Mouse (Mus musculus) lung, adult 2 months (tissue): ENCODE data around the gene Fam210b.

Experiments used
- CTCF ChIP-seq: fragments of 200-500 bp; IDR thresholded peaks from 2 replicates; pipeline ENCODE4 v1.5.1; 2011; ENCODE audit warnings: mild to moderate bottlenecking, low read length, control low read depth; ENCODE audit not compliant: insufficient read depth
- POLR2A ChIP-seq: fragments of 200-500 bp; IDR thresholded peaks from 2 replicates; pipeline ENCODE4 v1.6.1; 2011; ENCODE audit warnings: low read depth, mild to moderate bottlenecking, control low read depth, low read length, borderline replicate concordance; ENCODE audit errors: extremely low read depth

- TF ChIP-seq CTCF = no peak
- TF ChIP-seq POLR2A = no peak
These were observed 1.6 kb upstream of the Fam210b start for GRCm38 (mm10) chr2:172343751-172344150.
